Mouse (Mus musculus): Measurements from ENCODE around the gene Mob3a. TPM values are rescaled to one million over a fixed set of nuclear protein-coding genes. Genes with fewer than 3 reads are reported as not detected.
"Not testable (repeated sequence)": the region's sequence is repeated elsewhere in the genome, so short reads cannot be mapped to it uniquely, and the experiment has no call there.

The Mob3a gene
- total and polyA plus RNA-seq, 2 experiments from 2014 or later: 44.9 to 75.1 TPM

DNA sequence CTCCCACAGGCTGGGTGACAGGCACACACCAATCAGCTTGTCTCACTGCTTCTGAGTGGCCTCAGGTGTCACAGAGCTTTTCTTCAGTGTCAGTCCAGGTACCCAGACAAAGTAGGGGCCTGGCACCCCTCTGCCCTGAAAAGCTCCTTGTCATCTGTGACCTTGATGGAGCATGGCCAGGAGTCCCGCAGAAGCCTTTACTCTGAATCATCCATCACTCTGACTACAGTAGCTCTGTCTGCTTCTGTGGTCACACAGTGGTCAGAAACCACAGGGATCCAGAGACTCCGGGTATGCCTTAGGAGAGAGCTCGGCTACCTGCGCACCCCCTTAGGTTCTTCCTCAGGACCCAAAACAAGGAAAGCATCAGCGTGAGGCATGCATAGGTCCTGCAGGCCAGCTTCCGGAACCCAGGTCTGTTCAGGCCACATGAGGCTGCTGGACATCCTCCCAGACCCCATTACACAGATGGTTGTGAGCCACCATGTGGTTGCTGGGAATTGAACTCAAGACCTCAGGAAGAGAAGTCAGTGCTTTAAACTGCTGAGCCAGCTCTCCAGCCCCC lies 48.5 kb downstream of the Mob3a start:
- Histone ChIP-seq H3K4me3 (ENCODE audit: low read depth, low read length) (no peak overlapping the region), H3K27ac (ENCODE audit: low read depth, low read length) (no peak overlapping the region; the same call in 1 of the 2 replicates), H3K9me3 (ENCODE audit: low read length) (no peaks in the 10 kb centered on the region), H3K4me2 (ENCODE audit: low read depth, low read length, poor library complexity, severe bottlenecking) (no peak overlapping the region), H3K9ac (replicated peaks; ENCODE audit: low read length, poor library complexity, severe bottlenecking) (no peak overlapping the region), H3K4me1 (ENCODE audit: insufficient read depth, low read length) (peaks cover 14% of the 10 kb centered on the region), H3K27me3 (ENCODE audit: insufficient read depth, low read length) (no peaks in the 10 kb centered on the region), H3K36me3 (ENCODE audit: insufficient read depth, low read length) (peaks cover under 1% of the 10 kb centered on the region; the same call in 1 of the 2 replicates)
- WGBS: 96% methylated on average over 6 of the region's 6 CpGs
- DNase-seq (ENCODE audit: low spot score) (no peak), ATAC-seq (ENCODE audit: low FRiP score) (no peak)
- no peak for TF ChIP-seq CTCF (IDR thresholded peaks at IDR 0.05)

DNA sequence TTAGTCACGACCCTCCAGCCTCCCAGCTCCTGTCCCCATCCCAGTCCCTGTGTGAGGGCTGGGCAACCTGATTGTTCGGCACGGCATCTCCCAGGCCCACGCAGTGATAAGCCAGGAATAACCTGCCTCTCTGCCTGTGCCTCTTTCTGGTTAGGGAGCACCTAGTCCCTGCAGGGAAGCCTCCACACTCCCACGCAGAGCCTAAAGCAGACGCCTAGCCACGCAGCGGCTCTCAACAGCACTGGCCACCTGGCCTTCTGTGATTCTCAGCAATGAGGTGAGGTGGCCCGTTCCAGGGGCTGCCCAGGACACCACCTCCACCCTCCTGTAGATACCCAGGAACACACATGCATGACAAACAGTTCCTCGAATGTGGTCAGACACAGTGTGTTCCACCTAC lies 51.4 kb downstream of the Mob3a start:
- Histone ChIP-seq H3K27me3 (ENCODE audit: insufficient read depth, low read length) (no peaks in the 10 kb centered on the region), H3K4me2 (ENCODE audit: low read depth, low read length, poor library complexity, severe bottlenecking) (no peak overlapping the region), H3K36me3 (ENCODE audit: insufficient read depth, low read length) (peaks cover 23% of the 10 kb centered on the region), H3K4me3 (ENCODE audit: low read depth, low read length) (no peak overlapping the region), H3K9ac (replicated peaks; ENCODE audit: low read length, poor library complexity, severe bottlenecking) (no peak overlapping the region), H3K27ac (ENCODE audit: low read depth, low read length) (no peak overlapping the region), H3K9me3 (ENCODE audit: low read length) (no peaks in the 10 kb centered on the region), H3K4me1 (ENCODE audit: insufficient read depth, low read length) (peaks cover 12% of the 10 kb centered on the region)
- WGBS: 94% methylated on average over 10 of the region's 10 CpGs
- DNase-seq (ENCODE audit: low spot score): no peak
- no peak for ATAC-seq (ENCODE audit: low FRiP score)
- TF ChIP-seq CTCF (IDR thresholded peaks at IDR 0.05): no peak

GRCm38 (mm10) chr10:80649910-80650309 lies 51.9 kb downstream of the Mob3a start:
- not testable (repeated sequence) for ATAC-seq (ENCODE audit: low FRiP score); DNase-seq (ENCODE audit: low spot score); H3K4me1 ChIP-seq (ENCODE audit: insufficient read depth, low read length); H3K27ac ChIP-seq (ENCODE audit: low read depth, low read length); H3K9ac ChIP-seq (replicated peaks; ENCODE audit: low read length, poor library complexity, severe bottlenecking); H3K4me2 ChIP-seq (ENCODE audit: low read depth, low read length, poor library complexity, severe bottlenecking); H3K27me3 ChIP-seq (ENCODE audit: insufficient read depth, low read length); H3K9me3 ChIP-seq (ENCODE audit: low read length); H3K4me3 ChIP-seq (ENCODE audit: low read depth, low read length)
- H3K36me3 ChIP-seq (ENCODE audit: insufficient read depth, low read length): peaks cover 28% of the 10 kb centered on the region
- WGBS: 95% methylated on average over 6 of the region's 6 CpGs

- no peaks in the 10 kb centered on the region for H3K4me1 ChIP-seq (ENCODE audit: insufficient read depth, low read length)
- H3K4me3 ChIP-seq (ENCODE audit: low read depth, low read length): no peak overlapping the region
- H3K27me3 ChIP-seq (ENCODE audit: insufficient read depth, low read length): no peaks in the 10 kb centered on the region
- H3K9me3 ChIP-seq (ENCODE audit: low read length): no peaks in the 10 kb centered on the region
- ATAC-seq (ENCODE audit: low FRiP score) (no peak), DNase-seq (ENCODE audit: low spot score) (no peak)
- no peak overlapping the region for H3K27ac ChIP-seq (ENCODE audit: low read depth, low read length)
- no peak overlapping the region for H3K9ac ChIP-seq (replicated peaks; ENCODE audit: low read length, poor library complexity, severe bottlenecking)
- WGBS: 95% methylated on average over 10 of the region's 10 CpGs
- peaks cover 53% of the 10 kb centered on the region for H3K36me3 ChIP-seq (ENCODE audit: insufficient read depth, low read length)
- no peak overlapping the region for H3K4me2 ChIP-seq (ENCODE audit: low read depth, low read length, poor library complexity, severe bottlenecking)
- TF ChIP-seq CTCF (IDR thresholded peaks at IDR 0.05): no peak
Observed at GRCm38 (mm10) chr10:80646936-80647335, 54.8 kb downstream of the Mob3a start.

DNA sequence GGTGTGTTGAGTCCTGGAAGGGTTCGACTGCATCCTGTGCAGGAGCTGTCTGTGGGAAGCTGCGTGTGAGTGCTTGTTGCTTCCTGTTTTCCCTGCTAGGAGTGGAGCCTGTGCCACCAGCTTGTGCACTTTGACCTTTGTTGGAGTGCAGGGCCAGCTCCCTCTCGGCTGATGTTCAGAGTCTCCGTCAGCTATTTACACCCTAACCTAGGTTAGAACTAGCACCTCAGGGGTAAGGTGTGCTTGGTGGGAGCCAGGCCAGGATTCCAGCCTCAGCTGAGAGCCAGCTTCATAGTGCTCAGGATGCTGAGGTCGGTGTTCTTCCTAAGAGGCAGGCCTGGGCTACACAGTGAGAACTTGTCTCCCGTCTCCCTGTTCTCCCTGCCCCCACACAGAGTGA lies 66.4 kb downstream of the Mob3a start:
- Histone ChIP-seq H3K4me3 (ENCODE audit: low read depth, low read length) (no peak overlapping the region), H3K4me2 (ENCODE audit: low read depth, low read length, poor library complexity, severe bottlenecking) (no peak overlapping the region), H3K9me3 (ENCODE audit: low read length) (no peaks in the 10 kb centered on the region), H3K27ac (ENCODE audit: low read depth, low read length) (no peak overlapping the region), H3K27me3 (ENCODE audit: insufficient read depth, low read length) (no peaks in the 10 kb centered on the region), H3K36me3 (ENCODE audit: insufficient read depth, low read length) (peaks cover 63% of the 10 kb centered on the region), H3K4me1 (ENCODE audit: insufficient read depth, low read length) (no peaks in the 10 kb centered on the region), H3K9ac (replicated peaks; ENCODE audit: low read length, poor library complexity, severe bottlenecking) (no peak overlapping the region)
- no peak for ATAC-seq (ENCODE audit: low FRiP score)
- TF ChIP-seq CTCF (IDR thresholded peaks at IDR 0.05): no peak
- DNase-seq (ENCODE audit: low spot score): no peak
- 89% methylated on average over 6 of the region's 6 CpGs for WGBS

Other genes starting within 250 kb of the Mob3a start
- gene Onecut3, start 207.1 kb downstream of the Mob3a start, total RNA-seq (2014; rRNA removed): 2.8 and 3.1 TPM in 2 replicates
- 0.69 and 0.89 TPM in 2 replicates for gene Onecut3, start 207.1 kb downstream of the Mob3a start, polyA plus RNA-seq (2015; fragmentation: Nextera tagmentation; extraction: Ambion mirVana)
- 0.71 and 0.93 TPM in 2 replicates for gene Atp8b3, start 162.9 kb downstream of the Mob3a start, total RNA-seq (2014; rRNA removed)
- 0.90 and 1.1 TPM in 2 replicates for gene Atp8b3, start 162.9 kb downstream of the Mob3a start, polyA plus RNA-seq (2015; fragmentation: Nextera tagmentation; extraction: Ambion mirVana)
- gene Rexo1, start 140.4 kb downstream of the Mob3a start, total RNA-seq (2014; rRNA removed): 34.2 and 52.6 TPM in 2 replicates
- 26.1 and 29.8 TPM in 2 replicates for gene Rexo1, start 140.4 kb downstream of the Mob3a start, polyA plus RNA-seq (2015; fragmentation: Nextera tagmentation; extraction: Ambion mirVana)
- gene Klf16, start 124.7 kb downstream of the Mob3a start, total RNA-seq (2014; rRNA removed): 13.7 and 18.1 TPM in 2 replicates
- 7.7 and 8.3 TPM in 2 replicates for gene Klf16, start 124.7 kb downstream of the Mob3a start, polyA plus RNA-seq (2015; fragmentation: Nextera tagmentation; extraction: Ambion mirVana)
- gene Abhd17a, start 111.6 kb downstream of the Mob3a start, total RNA-seq (2014; rRNA removed): 264 and 275 TPM in 2 replicates
- gene Abhd17a, start 111.6 kb downstream of the Mob3a start, polyA plus RNA-seq (2015; fragmentation: Nextera tagmentation; extraction: Ambion mirVana): 152 and 157 TPM in 2 replicates
- gene Scamp4, start 99.1 kb downstream of the Mob3a start, total RNA-seq (2014; rRNA removed): 27.8 and 32.4 TPM in 2 replicates
- 73.1 and 76.9 TPM in 2 replicates for gene Scamp4, start 99.1 kb downstream of the Mob3a start, polyA plus RNA-seq (2015; fragmentation: Nextera tagmentation; extraction: Ambion mirVana)
- 4.0 and 6.2 TPM in 2 replicates for gene Adat3, start 99.1 kb downstream of the Mob3a start, total RNA-seq (2014; rRNA removed)
- 4.6 and 4.9 TPM in 2 replicates for gene Adat3, start 99.1 kb downstream of the Mob3a start, polyA plus RNA-seq (2015; fragmentation: Nextera tagmentation; extraction: Ambion mirVana)
- gene Gm49322, start 96.0 kb downstream of the Mob3a start, total RNA-seq (2014; rRNA removed): 2.0 and 2.7 TPM in 2 replicates
- 1.7 and 1.8 TPM in 2 replicates for gene Gm49322, start 96.0 kb downstream of the Mob3a start, polyA plus RNA-seq (2015; fragmentation: Nextera tagmentation; extraction: Ambion mirVana)
- gene Csnk1g2, start 79.1 kb downstream of the Mob3a start, total RNA-seq (2014; rRNA removed): 124 and 146 TPM in 2 replicates
- 90.5 and 93.3 TPM in 2 replicates for gene Csnk1g2, start 79.1 kb downstream of the Mob3a start, polyA plus RNA-seq (2015; fragmentation: Nextera tagmentation; extraction: Ambion mirVana)
- 168 and 215 TPM in 2 replicates for gene Btbd2, start 44.9 kb downstream of the Mob3a start, total RNA-seq (2014; rRNA removed)
- gene Btbd2, start 44.9 kb downstream of the Mob3a start, polyA plus RNA-seq (2015; fragmentation: Nextera tagmentation; extraction: Ambion mirVana): 71.6 and 80.4 TPM in 2 replicates
- gene Mknk2, start 23.9 kb downstream of the Mob3a start, total RNA-seq (2014; rRNA removed): 74.6 and 74.7 TPM in 2 replicates
- 35.3 and 36.0 TPM in 2 replicates for gene Mknk2, start 23.9 kb downstream of the Mob3a start, polyA plus RNA-seq (2015; fragmentation: Nextera tagmentation; extraction: Ambion mirVana)
- gene Izumo4, start 207 bp upstream of the Mob3a start, total RNA-seq (2014; rRNA removed): 26.3 and 48.0 TPM in 2 replicates
- 44.0 and 47.4 TPM in 2 replicates for gene Izumo4, start 207 bp upstream of the Mob3a start, polyA plus RNA-seq (2015; fragmentation: Nextera tagmentation; extraction: Ambion mirVana)
- 182 and 183 TPM in 2 replicates for gene Ap3d1, start 40.3 kb upstream of the Mob3a start, total RNA-seq (2014; rRNA removed)
- gene Ap3d1, start 40.3 kb upstream of the Mob3a start, polyA plus RNA-seq (2015; fragmentation: Nextera tagmentation; extraction: Ambion mirVana): 95.4 and 105 TPM in 2 replicates
- 23.8 and 34.4 TPM in 2 replicates for gene Dot1l, start 53.2 kb upstream of the Mob3a start, total RNA-seq (2014; rRNA removed)
- 9.9 and 13.4 TPM in 2 replicates for gene Dot1l, start 53.2 kb upstream of the Mob3a start, polyA plus RNA-seq (2015; fragmentation: Nextera tagmentation; extraction: Ambion mirVana)
- gene Sf3a2, start 96.2 kb upstream of the Mob3a start, total RNA-seq (2014; rRNA removed): 18.3 and 34.2 TPM in 2 replicates
- gene Sf3a2, start 96.2 kb upstream of the Mob3a start, polyA plus RNA-seq (2015; fragmentation: Nextera tagmentation; extraction: Ambion mirVana): 61.5 and 64.3 TPM in 2 replicates
- gene Plekhj1, start 96.6 kb upstream of the Mob3a start, total RNA-seq (2014; rRNA removed): 68.0 and 88.1 TPM in 2 replicates
- gene Plekhj1, start 96.6 kb upstream of the Mob3a start, polyA plus RNA-seq (2015; fragmentation: Nextera tagmentation; extraction: Ambion mirVana): 94.1 and 103 TPM in 2 replicates
- 0.82 and 2.9 TPM in 2 replicates for gene Amh, start 103.3 kb upstream of the Mob3a start, total RNA-seq (2014; rRNA removed)
- not detected in 2 replicates for gene Amh, start 103.3 kb upstream of the Mob3a start, polyA plus RNA-seq (2015; fragmentation: Nextera tagmentation; extraction: Ambion mirVana)
- gene Jsrp1, start 111.5 kb upstream of the Mob3a start, total RNA-seq (2014; rRNA removed): not detected in 2 replicates
- 0.83 and 1.1 TPM in 2 replicates for gene Jsrp1, start 111.5 kb upstream of the Mob3a start, polyA plus RNA-seq (2015; fragmentation: Nextera tagmentation; extraction: Ambion mirVana)
- gene Oaz1, start 124.7 kb upstream of the Mob3a start, total RNA-seq (2014; rRNA removed): 863 and 928 TPM in 2 replicates
- 1,039 and 1,193 TPM in 2 replicates for gene Oaz1, start 124.7 kb upstream of the Mob3a start, polyA plus RNA-seq (2015; fragmentation: Nextera tagmentation; extraction: Ambion mirVana)
- gene Lingo3, start 142.1 kb upstream of the Mob3a start, total RNA-seq (2014; rRNA removed): 39.3 and 61.0 TPM in 2 replicates
- gene Lingo3, start 142.1 kb upstream of the Mob3a start, polyA plus RNA-seq (2015; fragmentation: Nextera tagmentation; extraction: Ambion mirVana): 24.4 and 26.8 TPM in 2 replicates
- 136 and 249 TPM in 2 replicates for gene Lsm7, start 153.2 kb upstream of the Mob3a start, total RNA-seq (2014; rRNA removed)
- gene Lsm7, start 153.2 kb upstream of the Mob3a start, polyA plus RNA-seq (2015; fragmentation: Nextera tagmentation; extraction: Ambion mirVana): 292 and 299 TPM in 2 replicates
- 116 and 132 TPM in 2 replicates for gene Sppl2b, start 153.3 kb upstream of the Mob3a start, total RNA-seq (2014; rRNA removed)
- 78.6 and 86.2 TPM in 2 replicates for gene Sppl2b, start 153.3 kb upstream of the Mob3a start, polyA plus RNA-seq (2015; fragmentation: Nextera tagmentation; extraction: Ambion mirVana)
- 0.09 and 0.11 TPM in 2 replicates for gene Tmprss9, start 169.9 kb upstream of the Mob3a start, total RNA-seq (2014; rRNA removed)
- gene Tmprss9, start 169.9 kb upstream of the Mob3a start, polyA plus RNA-seq (2015; fragmentation: Nextera tagmentation; extraction: Ambion mirVana): 0.27 and 0.31 TPM in 2 replicates
- gene Timm13, start 199.0 kb upstream of the Mob3a start, total RNA-seq (2014; rRNA removed): 153 and 267 TPM in 2 replicates
- gene Timm13, start 199.0 kb upstream of the Mob3a start, polyA plus RNA-seq (2015; fragmentation: Nextera tagmentation; extraction: Ambion mirVana): 362 and 384 TPM in 2 replicates
- gene Lmnb2, start 216.3 kb upstream of the Mob3a start, total RNA-seq (2014; rRNA removed): 40.2 and 47.3 TPM in 2 replicates
- 22.6 and 22.7 TPM in 2 replicates for gene Lmnb2, start 216.3 kb upstream of the Mob3a start, polyA plus RNA-seq (2015; fragmentation: Nextera tagmentation; extraction: Ambion mirVana)
- gene Gadd45b, start 228.1 kb upstream of the Mob3a start, total RNA-seq (2014; rRNA removed): 3.5 and 7.3 TPM in 2 replicates
- 5.0 and 6.4 TPM in 2 replicates for gene Gadd45b, start 228.1 kb upstream of the Mob3a start, polyA plus RNA-seq (2015; fragmentation: Nextera tagmentation; extraction: Ambion mirVana)